Mouse (Mus musculus) liver, embryonic 16.5 days (tissue): ENCODE data around the gene Adcyap1. TPM values are rescaled to one million over a fixed set of nuclear protein-coding genes. Genes with fewer than 3 reads are reported as not detected.

Source experiments
- ATAC-seq: fragments of 200-750 bp; cut with Nextera tagmentation; 2 replicates; pipeline ENCODE4 v1.8.0; 2017; ENCODE audit warnings: low read depth, mild to moderate bottlenecking, moderate number of reproducible peaks, moderate library complexity
- H3K27ac ChIP-seq: fragments of 300-500 bp; sonication (generic); 2 replicates; pipeline ENCODE4 v1.5.1; 2014; ENCODE audit warnings: mild to moderate bottlenecking, low read length
- H3K27me3 ChIP-seq: fragments of 300-500 bp; sonication (generic); 2 replicates; pipeline ENCODE4 v1.6.1; 2014; ENCODE audit warnings: low read depth, low read length, mixed read lengths; ENCODE audit not compliant: control insufficient read depth, insufficient read depth
- H3K36me3 ChIP-seq: fragments of 300-500 bp; sonication (generic); 2 replicates; pipeline ENCODE4 v1.6.1; 2014; ENCODE audit warnings: mild to moderate bottlenecking; ENCODE audit not compliant: control insufficient read depth, insufficient read depth
- H3K4me1 ChIP-seq: fragments of 300-500 bp; sonication (generic); 2 replicates; pipeline ENCODE4 v1.6.1; 2014; ENCODE audit warnings: low read depth, low read length, mixed read lengths; ENCODE audit not compliant: control insufficient read depth
- H3K4me2 ChIP-seq: fragments of 300-500 bp; sonication (generic); 2 replicates; pipeline ENCODE4 v1.6.1; 2014; ENCODE audit warnings: low read depth, low read length, mixed read lengths
- H3K4me3 ChIP-seq: fragments of 300-500 bp; sonication (generic); 2 replicates; pipeline ENCODE4 v1.5.1; 2014; ENCODE audit warnings: low read depth, mild to moderate bottlenecking, low read length
- H3K9ac ChIP-seq: fragments of 300-500 bp; sonication (generic); 2 replicates; pipeline ENCODE4 v1.6.1; 2014; ENCODE audit warnings: low read depth, low read length
- H3K9me3 ChIP-seq: fragments of 300-500 bp; sonication (generic); replicated peaks from 2 replicates; pipeline ENCODE4 v1.6.1; 2016; ENCODE audit warnings: low read length; ENCODE audit not compliant: control insufficient read depth
- WGBS: fragments of 180-500 bp; shearing (Covaris S2); extraction: QIAGEN DNeasy Blood & Tissue Kit; methylation state at CpG from one replicate; pipeline ENCODE4 v1.1.7; 2014; ENCODE audit not compliant: insufficient replicate concordance; 5-methylcytosine and 5-hydroxymethylcytosine counted together
- polyA plus RNA-seq: library from polyadenylated mRNA; unstranded; fragments of >200 nt; fragmentation: Nextera tagmentation; extraction: Ambion mirVana; gene quantifications from 2 replicates; pipeline ENCODE4 v1.2.1, GENCODE M21; 2015

Adcyap1 gene
- polyA plus RNA-seq, 1 experiment from 2014 or later: not detected

GRCm38 (mm10) chr17:93202165-93203075 lies 3.6 kb downstream of the Adcyap1 start:
- WGBS: 2% methylated on average over 44 of the region's 44 CpGs
- Histone ChIP-seq H3K4me1 (no peaks in the 10 kb centered on the region), H3K9ac (no peak overlapping the region), H3K4me2 (no peak overlapping the region), H3K27me3 (peaks cover 52% of the 10 kb centered on the region), H3K4me3 (no peak overlapping the region), H3K36me3 (no peaks in the 10 kb centered on the region), H3K27ac (no peak overlapping the region), H3K9me3 (no peaks in the 10 kb centered on the region)
- ATAC-seq: no peak

- no peaks in the 10 kb centered on the region for H3K4me1 ChIP-seq
- H3K36me3 ChIP-seq: no peaks in the 10 kb centered on the region
- 1% methylated on average over 34 of the region's 34 CpGs for WGBS
- no peak overlapping the region for H3K4me3 ChIP-seq
- H3K27ac ChIP-seq: no peak overlapping the region
- no peak for ATAC-seq
- no peak overlapping the region for H3K4me2 ChIP-seq
- H3K9ac ChIP-seq: no peak overlapping the region
- peaks cover 52% of the 10 kb centered on the region for H3K27me3 ChIP-seq
- no peaks in the 10 kb centered on the region for H3K9me3 ChIP-seq
These were observed 4.5 kb downstream of the Adcyap1 start for GRCm38 (mm10) chr17:93203076-93204031.

GRCm38 (mm10) chr17:93217785-93218184 lies 19.0 kb downstream of the Adcyap1 start:
- H3K36me3 ChIP-seq: no peaks in the 10 kb centered on the region
- H3K9ac ChIP-seq: no peak overlapping the region
- H3K4me2 ChIP-seq: no peak overlapping the region
- H3K4me3 ChIP-seq: no peak overlapping the region
- 68% methylated on average over 6 of the region's 6 CpGs for WGBS
- H3K27ac ChIP-seq: no peak overlapping the region
- H3K4me1 ChIP-seq: no peaks in the 10 kb centered on the region
- no peaks in the 10 kb centered on the region for H3K9me3 ChIP-seq
- H3K27me3 ChIP-seq: no peaks in the 10 kb centered on the region
- ATAC-seq: no peak

GRCm38 (mm10) chr17:93218640-93219039 lies 19.8 kb downstream of the Adcyap1 start:
- Histone ChIP-seq H3K9ac (no peak overlapping the region), H3K4me1 (no peaks in the 10 kb centered on the region), H3K36me3 (no peaks in the 10 kb centered on the region), H3K9me3 (no peaks in the 10 kb centered on the region), H3K27ac (no peak overlapping the region), H3K4me2 (no peak overlapping the region), H3K27me3 (no peaks in the 10 kb centered on the region), H3K4me3 (no peak overlapping the region)
- WGBS: 35% methylated on average over 2 of the region's 2 CpGs
- ATAC-seq: no peak

- Histone ChIP-seq H3K4me1 (no peaks in the 10 kb centered on the region), H3K9me3 (no peaks in the 10 kb centered on the region), H3K27ac (no peak overlapping the region), H3K36me3 (no peaks in the 10 kb centered on the region), H3K27me3 (no peaks in the 10 kb centered on the region), H3K4me2 (no peak overlapping the region), H3K4me3 (no peak overlapping the region), H3K9ac (no peak overlapping the region)
- no peak for ATAC-seq
These were observed 38.5 kb downstream of the Adcyap1 start for GRCm38 (mm10) chr17:93237355-93237754.
